In the genomic region with DNA sequence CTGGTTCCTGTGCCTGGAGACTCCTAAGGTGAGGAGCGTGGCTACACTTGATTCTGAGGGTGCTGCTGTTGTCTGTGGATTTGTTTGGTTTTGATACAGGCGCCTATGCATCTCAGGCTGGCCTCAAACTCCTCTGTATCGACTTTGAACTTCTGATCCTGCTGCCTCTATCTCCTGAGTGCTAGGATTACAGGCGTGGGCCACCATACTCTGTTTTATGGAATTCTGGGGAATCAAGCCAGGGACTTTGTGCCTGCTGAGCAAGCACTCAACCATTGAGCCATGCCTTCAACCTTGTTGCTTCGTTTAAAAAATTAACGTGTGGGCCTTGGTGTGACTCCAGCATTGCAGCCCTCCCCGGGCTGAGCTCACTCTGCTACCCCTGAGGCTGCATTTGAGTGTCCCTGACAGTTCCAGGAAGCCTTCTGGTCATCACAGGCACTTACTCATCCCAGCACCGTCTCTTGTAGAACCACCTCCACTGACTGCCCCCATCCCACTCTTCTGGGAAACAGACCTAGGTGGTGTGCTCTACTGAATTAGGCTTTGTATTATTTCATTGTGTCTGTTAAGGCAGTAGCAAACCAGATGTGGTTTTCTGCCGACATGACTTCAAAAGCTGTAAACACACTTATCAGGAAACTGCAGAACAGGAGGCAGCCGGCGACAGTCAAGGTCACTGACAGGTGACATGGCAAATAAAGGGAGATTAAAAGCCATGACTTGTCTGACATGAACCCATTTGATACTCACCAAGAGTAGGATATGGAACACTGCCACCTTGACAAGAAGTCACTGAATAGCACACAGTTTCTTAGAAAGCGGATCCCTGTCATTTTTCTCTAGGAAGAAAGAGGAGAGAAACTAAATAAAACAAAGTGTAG, we compare ENCODE assay signal across 14 mouse cellular contexts.
DNase-seq lines count a peak whose midpoint lies in the region; ATAC-seq and TF ChIP-seq lines count a peak whose summit lies in the region.
"Had no signal": no experiment of that assay in that cellular context is flagged by ENCODE, and none has a peak within 500 bp of the region (broad histone marks: within the 10 kb centered on the region; RNA-seq: fewer than 3 reads in every experiment).

No protein-coding gene starts in this region.

- DNase-seq in heart, adult 2 months, result no peak
- DNase-seq in forelimb bud, embryonic 11.5 days (ENCODE audit: low read depth, low spot score), result peak; percentile 32
- no peak for DNase-seq in liver, embryonic 11.5 days (ENCODE audit: low spot score)
- no peak for DNase-seq in stomach, postnatal 0 days (ENCODE audit: low spot score)
- DNase-seq in ovary, adult 18-20 months (ENCODE audit: low spot score), result no peak
- DNase-seq in kidney, adult 18-20 months, result no peak
- DNase-seq in spleen, postnatal 14 days (ENCODE audit: low spot score in 2 of 2), result no peak
- DNase-seq: gastrocnemius, adult 2 months; midbrain, embryonic 14.5 days had no signal

- H3K4me3 ChIP-seq in heart, embryonic 12.5 days, result no peak overlapping the region
- H3K4me3 ChIP-seq in heart, adult 2 months, result no peak overlapping the region
- H3K4me3 ChIP-seq in liver, embryonic 11.5 days (ENCODE audit: low read depth, low read length), result no peak overlapping the region
- H3K4me3 ChIP-seq in stomach, postnatal 0 days (ENCODE audit: low read depth, low read length), result no peak overlapping the region
- H3K4me3 ChIP-seq: gastrocnemius, adult 2 months; heart, embryonic 10.5 days; kidney, embryonic 15.5 days; layer of hippocampus, adult 2 months; neural tube, embryonic 12.5 days had no signal

- no peaks in the 10 kb centered on the region for H3K36me3 ChIP-seq in heart, embryonic 12.5 days
- H3K36me3 ChIP-seq in heart, adult 2 months (ENCODE audit: control insufficient read depth, insufficient read depth, low read length), result no peaks in the 10 kb centered on the region
- H3K36me3 ChIP-seq in liver, embryonic 11.5 days (ENCODE audit: control insufficient read depth, insufficient read depth, low read length), result no peaks in the 10 kb centered on the region
- no peaks in the 10 kb centered on the region for H3K36me3 ChIP-seq in stomach, postnatal 0 days (ENCODE audit: control insufficient read depth, insufficient read depth, low read length)
- H3K36me3 ChIP-seq: heart, embryonic 10.5 days; kidney, embryonic 15.5 days; neural tube, embryonic 12.5 days had no signal

- no peaks in the 10 kb centered on the region for H3K27me3 ChIP-seq in heart, embryonic 12.5 days (replicated peaks)
- H3K27me3 ChIP-seq in heart, adult 2 months (ENCODE audit: control insufficient read depth, insufficient read depth, low read length), result no peaks in the 10 kb centered on the region
- H3K27me3 ChIP-seq in liver, embryonic 11.5 days (replicated peaks; ENCODE audit: control insufficient read depth, insufficient read depth, low read length), result no peaks in the 10 kb centered on the region
- no peaks in the 10 kb centered on the region for H3K27me3 ChIP-seq in stomach, postnatal 0 days (ENCODE audit: control insufficient read depth, insufficient read depth, low read length)
- H3K27me3 ChIP-seq: kidney, embryonic 15.5 days; neural tube, embryonic 12.5 days had no signal

- H3K79me2 ChIP-seq in heart, adult 2 months (replicated peaks; ENCODE audit: control insufficient read depth, insufficient read depth, low read length), result no peaks in the 10 kb centered on the region

- H3K4me2 ChIP-seq in heart, embryonic 12.5 days, result no peak overlapping the region
- H3K4me2 ChIP-seq in liver, embryonic 11.5 days, result no peak overlapping the region
- H3K4me2 ChIP-seq in stomach, postnatal 0 days (replicated peaks; ENCODE audit: low read depth), result no peak overlapping the region
- H3K4me2 ChIP-seq: kidney, embryonic 15.5 days; neural tube, embryonic 12.5 days had no signal

- TF ChIP-seq POLR2A in heart, adult 2 months (IDR thresholded peaks at IDR 0.05; ENCODE audit: insufficient read depth, low read depth, low read length), result no peak

- H3K27ac ChIP-seq in heart, embryonic 12.5 days (ENCODE audit: poor library complexity, severe bottlenecking), result no peak overlapping the region
- H3K27ac ChIP-seq in heart, adult 2 months, result no peak overlapping the region
- H3K27ac ChIP-seq in liver, embryonic 11.5 days (ENCODE audit: low read depth, low read length), result 0 out of 2 replicates have a peak overlapping the region, but pooled peaks have one; percentile 25
- H3K27ac ChIP-seq in stomach, postnatal 0 days (replicated peaks), result no peak overlapping the region
- H3K27ac ChIP-seq: gastrocnemius, adult 2 months; heart, embryonic 10.5 days; kidney, embryonic 15.5 days; layer of hippocampus, adult 2 months; neural tube, embryonic 12.5 days had no signal

- H3K9me3 ChIP-seq in heart, embryonic 12.5 days (replicated peaks), result no peaks in the 10 kb centered on the region
- H3K9me3 ChIP-seq in liver, embryonic 11.5 days (ENCODE audit: control insufficient read depth, low read length), result no peaks in the 10 kb centered on the region
- no peaks in the 10 kb centered on the region for H3K9me3 ChIP-seq in stomach, postnatal 0 days (ENCODE audit: control insufficient read depth, low read length)
- H3K9me3 ChIP-seq: heart, embryonic 10.5 days; kidney, embryonic 15.5 days; neural tube, embryonic 12.5 days had no signal

- intact Hi-C loops in heart, adult 2 months (cut with DNase I), result no loop called here

- no peak overlapping the region for H3K9ac ChIP-seq in heart, embryonic 12.5 days
- H3K9ac ChIP-seq in heart, adult 2 months (ENCODE audit: low read depth, low read length), result no peak overlapping the region
- H3K9ac ChIP-seq in liver, embryonic 11.5 days (ENCODE audit: low read depth, low read length), result no peak overlapping the region
- no peak overlapping the region for H3K9ac ChIP-seq in stomach, postnatal 0 days (ENCODE audit: low read length)
- H3K9ac ChIP-seq: kidney, embryonic 15.5 days; neural tube, embryonic 12.5 days had no signal

- ATAC-seq in heart, embryonic 12.5 days (ENCODE audit: insufficient number of reproducible peaks, low FRiP score), result peak; percentile 15; the same call in 1 of the 2 replicates
- ATAC-seq in liver, embryonic 11.5 days (replicated peaks; ENCODE audit: low FRiP score), result peak; percentile 85
- no peak for ATAC-seq in stomach, postnatal 0 days (ENCODE audit: low FRiP score, low TSS enrichment)

- H3K4me1 ChIP-seq in heart, embryonic 12.5 days (replicated peaks), result peaks cover 10% of the 10 kb centered on the region
- H3K4me1 ChIP-seq in heart, adult 2 months (ENCODE audit: control insufficient read depth, insufficient read depth, low read length), result peaks cover 1% of the 10 kb centered on the region; the same call in 1 of the 2 replicates
- peaks cover 11% of the 10 kb centered on the region for H3K4me1 ChIP-seq in liver, embryonic 11.5 days (replicated peaks; ENCODE audit: control insufficient read depth, insufficient read depth, low read length)
- no peaks in the 10 kb centered on the region for H3K4me1 ChIP-seq in stomach, postnatal 0 days (replicated peaks; ENCODE audit: control insufficient read depth, insufficient read depth)
- H3K4me1 ChIP-seq: neural tube, embryonic 12.5 days had no signal

- TF ChIP-seq CTCF in heart, adult 2 months (IDR thresholded peaks at IDR 0.05), result no peak
- 0 out of 2 replicates have a peak, but pooled peaks have one; percentile 3 for TF ChIP-seq CTCF in stomach, postnatal 0 days (IDR thresholded peaks at IDR 0.05; ENCODE audit: low read depth)

- no peak for TF ChIP-seq EP300 in heart, adult 2 months (IDR thresholded peaks at IDR 0.05; ENCODE audit: insufficient read depth, low read depth, low read length)
- TF ChIP-seq EP300 in stomach, postnatal 0 days (optimal IDR thresholded peaks at IDR 0.05), result no peak

- WGBS in heart, embryonic 12.5 days, result 51% methylated on average over 12 of the region's 12 CpGs
- WGBS in heart, adult 2 months, result 50% methylated on average over 12 of the region's 12 CpGs
- 39% methylated on average over 12 of the region's 12 CpGs for WGBS in liver, embryonic 11.5 days
- WGBS in stomach, postnatal 0 days, result 41% methylated on average over 12 of the region's 12 CpGs
